Mouse (Mus musculus) cerebellum, adult 8-10 months (tissue): ENCODE results near the gene Gm4297.
"Not testable (repeated sequence)": the region's sequence is repeated elsewhere in the genome, so short reads cannot be mapped to it uniquely, and the experiment has no call there.

ENCODE experiments used
- DNase-seq: peaks from one replicate; pipeline ENCODE4 v3.0.0; 2022

The Gm4297 gene

DNA sequence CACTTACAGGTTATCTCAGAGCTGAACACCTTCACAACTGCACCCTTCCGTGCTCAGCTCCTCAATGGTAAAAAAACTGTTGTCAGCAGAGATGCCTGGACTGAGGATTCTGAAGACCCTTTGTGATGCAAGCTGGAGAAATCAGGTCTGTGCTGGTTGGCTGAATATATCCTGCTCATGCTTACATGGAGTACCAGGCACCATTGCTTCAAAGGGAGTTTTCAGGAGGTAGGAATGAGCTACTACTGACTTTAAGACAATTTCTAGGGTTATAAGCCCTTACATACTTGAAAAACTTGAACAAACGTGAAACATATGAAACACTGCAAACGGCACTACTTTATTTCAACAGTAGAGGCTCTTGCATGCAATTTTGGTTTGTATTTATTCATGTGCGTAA, at the start of gene Gm4297:
Gene Gm4297 (minus strand): TSS at position 101 of the 400 bp plus-strand sequence.
- not testable (repeated sequence) for DNase-seq
